Mouse (Mus musculus): ENCODE results near the gene Exoc3l4.

The Exoc3l4 gene

DNA sequence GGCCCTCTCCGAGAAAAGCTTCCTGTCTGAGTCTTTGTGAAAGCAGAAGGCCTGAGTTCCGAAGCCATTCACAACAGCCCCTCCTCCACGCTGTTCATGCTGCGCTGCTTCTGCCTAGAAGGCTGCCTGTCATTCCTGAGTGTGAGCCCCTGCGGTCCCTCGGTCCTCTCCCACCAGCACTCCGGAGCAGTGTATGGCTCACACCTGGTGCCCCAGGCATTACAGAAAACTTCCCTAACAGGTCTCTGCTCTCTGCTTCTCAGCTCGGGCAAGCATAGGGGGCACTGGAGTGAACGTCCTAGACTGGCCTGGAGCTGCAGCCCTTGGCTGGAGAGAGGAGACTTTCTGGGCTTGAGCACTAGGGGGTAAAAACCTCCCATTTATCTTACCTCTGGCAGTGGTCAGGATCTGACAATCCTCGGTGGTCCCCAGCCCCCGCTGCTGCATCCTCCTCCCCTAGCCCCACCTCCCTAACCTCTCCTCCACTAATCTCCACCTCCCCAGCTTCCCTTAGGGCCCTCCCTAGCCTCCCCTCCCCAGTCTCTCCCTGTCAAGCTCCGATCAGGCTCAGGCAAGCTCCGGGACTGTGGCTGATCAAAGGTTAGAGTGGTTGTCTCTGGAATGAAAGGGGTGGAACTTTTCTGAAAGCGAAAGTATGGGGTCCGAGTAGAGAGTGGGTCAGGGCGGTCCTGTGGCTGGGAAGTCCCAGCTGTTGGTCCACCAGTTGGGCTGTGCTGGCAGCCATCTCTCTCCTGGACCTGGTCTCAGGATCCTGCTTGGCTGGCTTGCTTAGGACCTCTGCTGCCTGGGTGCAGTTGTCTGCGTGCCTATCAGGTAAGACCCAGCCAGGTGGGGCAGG lies at the start of gene Exoc3l4:
Gene Exoc3l4 (plus strand): TSS at position 97 of the 859 bp plus-strand sequence.
- DNase-seq: peak; percentile 50

DNA sequence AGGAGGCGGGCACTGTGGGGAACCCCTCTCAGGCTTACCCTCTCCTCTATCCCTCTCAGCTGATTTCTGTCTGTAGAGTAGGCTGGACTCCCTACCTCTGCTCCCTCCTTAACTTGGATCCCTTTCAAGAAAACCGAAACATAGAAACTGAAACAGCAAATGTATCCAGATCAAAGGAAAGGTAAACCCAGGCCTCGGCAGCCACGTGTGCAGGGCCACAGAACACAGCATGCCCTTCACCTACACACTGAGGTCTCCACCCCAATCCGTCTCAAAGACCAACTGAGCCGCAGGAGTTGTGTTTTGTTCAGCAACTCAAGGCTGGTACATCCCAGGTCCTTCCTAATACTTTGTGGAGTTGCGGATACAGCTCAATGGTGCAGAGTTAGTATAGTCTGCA lies 49.8 kb upstream of the Exoc3l4 start:
- DNase-seq: no peak

DNA sequence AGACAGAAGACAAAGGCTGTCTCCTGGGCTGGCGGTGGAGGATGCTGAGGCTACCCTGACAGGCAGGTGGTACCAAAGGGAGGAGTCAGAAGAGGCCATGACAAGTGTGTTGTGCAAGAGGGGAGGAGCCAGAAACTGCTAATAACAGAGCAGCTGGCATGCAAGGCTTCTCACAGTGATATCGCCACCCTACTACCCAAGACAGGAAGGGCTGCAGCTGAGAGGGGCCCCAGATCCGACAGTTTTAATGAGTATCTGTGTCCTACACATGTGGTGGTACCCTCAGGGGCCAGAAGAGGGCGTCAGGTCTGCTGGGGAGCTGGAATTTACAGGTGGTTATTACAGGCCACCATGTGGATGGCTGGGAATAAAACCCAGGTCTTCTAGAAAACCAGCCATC lies 46.6 kb upstream of the Exoc3l4 start:
- DNase-seq: peak; percentile 54

DNA sequence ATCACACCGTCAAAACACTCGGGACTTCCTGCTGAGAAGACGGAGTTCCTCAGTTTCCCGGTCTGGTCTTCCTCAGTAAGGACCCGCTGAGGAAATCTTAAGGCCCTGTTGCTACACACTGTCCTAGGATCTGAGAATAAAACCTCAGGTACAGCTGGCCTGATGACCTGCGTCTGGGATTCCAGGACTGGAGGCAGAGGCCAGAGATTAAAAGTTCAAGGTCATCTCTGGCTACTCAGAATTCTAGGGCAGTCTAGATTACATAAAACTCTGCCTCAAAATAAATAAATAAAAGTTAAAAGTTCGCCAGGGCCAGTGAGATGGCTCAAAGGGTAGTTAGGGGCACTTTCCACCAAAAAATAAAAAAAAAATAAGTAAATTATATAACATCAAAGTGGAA lies 44.9 kb upstream of the Exoc3l4 start:
- no peak for DNase-seq

DNA sequence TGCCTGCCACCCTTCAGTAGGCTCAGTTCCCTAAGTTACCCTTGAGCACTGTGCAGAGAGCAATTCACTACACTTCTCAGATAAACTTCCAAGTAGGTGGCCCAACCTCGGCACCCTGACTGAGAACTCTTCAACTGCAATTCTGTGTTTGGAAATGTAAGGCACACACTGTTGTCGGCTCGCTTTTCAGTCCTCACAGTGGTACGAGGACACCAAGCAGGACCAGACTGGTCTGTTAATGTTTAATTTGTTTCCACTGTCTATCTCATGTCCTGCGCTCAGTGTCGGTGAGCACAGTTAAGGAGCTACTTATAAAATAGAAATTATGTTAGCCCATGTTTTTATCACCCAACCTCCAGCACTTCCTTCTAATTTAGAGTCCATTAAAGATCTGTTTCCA lies 43.4 kb upstream of the Exoc3l4 start:
- DNase-seq: no peak

DNA sequence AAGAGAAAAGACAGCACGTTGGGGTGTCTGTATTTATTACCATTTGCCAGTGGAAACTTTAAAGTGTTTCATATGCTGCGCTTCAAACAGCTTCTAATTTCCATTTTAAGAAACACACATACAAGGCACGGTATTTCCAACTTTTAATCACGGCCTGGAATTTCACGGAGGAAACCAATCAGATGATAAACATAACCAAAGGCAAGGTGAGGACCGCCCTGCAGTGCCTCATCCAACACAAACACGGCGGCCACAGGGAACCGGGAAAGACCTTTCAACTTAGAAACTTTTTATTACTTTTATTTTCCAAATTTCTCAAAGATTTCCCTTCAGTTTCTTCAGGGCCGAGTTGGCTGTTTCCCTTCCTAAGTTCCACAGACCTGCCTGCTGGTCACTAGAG lies 42.1 kb upstream of the Exoc3l4 start:
- DNase-seq: no peak

DNA sequence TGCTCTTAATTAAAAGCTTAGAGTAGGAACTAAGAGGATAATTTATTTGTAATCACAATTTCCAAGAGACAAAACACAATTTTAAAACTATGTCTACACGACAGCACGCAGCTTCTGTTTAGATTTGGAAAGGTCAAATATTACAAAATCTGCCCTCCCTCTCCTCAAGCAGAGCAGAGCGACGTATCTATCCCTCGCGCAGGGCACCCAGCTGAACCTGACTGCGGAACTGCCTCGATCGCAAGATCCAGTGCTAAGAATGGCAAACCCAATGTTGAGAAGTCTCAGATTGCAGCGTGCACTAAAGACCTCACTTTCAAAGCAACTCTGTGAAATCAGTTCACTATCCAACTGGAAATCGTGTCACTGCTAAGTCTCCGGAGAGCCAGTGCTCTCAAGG lies 41.3 kb upstream of the Exoc3l4 start:
- DNase-seq: no peak

DNA sequence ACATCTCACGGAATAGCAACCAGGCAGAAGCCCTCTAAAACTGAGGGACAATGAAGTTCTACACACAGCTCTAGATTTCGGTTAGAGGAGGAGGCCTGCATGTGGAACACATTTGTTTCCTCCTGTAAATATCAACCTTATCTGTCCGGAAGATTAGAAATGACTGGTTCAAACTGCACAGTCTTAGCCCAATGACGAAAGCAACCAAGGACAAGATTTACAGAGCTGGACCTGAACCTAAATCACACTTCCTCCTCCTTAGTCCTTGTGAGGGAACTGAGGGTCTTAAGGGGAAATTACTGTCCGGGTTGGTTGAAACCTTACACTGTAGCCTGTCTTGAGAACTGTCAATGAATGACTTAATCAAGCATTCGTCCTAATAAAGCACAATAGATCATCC lies 40.8 kb upstream of the Exoc3l4 start:
- no peak for DNase-seq

DNA sequence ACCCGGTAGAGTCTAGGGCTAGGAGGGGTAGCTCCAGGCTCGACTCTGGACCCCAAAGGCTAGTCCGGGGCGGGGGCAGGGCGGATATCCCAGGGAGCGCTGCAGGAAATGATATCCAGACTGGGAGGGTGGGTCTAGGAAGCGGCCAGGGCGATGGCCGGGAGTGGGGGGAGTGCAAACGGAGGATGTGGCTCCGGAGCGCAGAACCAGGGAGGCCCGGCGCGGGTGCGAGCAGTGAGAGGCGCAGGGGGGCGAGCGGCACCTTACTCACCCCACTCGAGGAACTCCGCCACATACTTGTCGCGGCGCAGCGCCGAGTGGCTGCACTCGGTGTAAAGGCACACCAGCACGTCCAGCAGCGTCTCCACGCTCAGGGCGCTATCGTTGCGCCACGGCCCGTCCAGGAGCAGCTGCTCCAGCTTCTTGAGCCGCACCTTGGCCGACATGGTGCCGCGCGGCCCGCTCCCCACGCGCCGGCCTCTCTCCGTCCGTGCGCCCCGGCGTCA lies 39.9 kb upstream of the Exoc3l4 start:
- peak; percentile 58 for DNase-seq

DNA sequence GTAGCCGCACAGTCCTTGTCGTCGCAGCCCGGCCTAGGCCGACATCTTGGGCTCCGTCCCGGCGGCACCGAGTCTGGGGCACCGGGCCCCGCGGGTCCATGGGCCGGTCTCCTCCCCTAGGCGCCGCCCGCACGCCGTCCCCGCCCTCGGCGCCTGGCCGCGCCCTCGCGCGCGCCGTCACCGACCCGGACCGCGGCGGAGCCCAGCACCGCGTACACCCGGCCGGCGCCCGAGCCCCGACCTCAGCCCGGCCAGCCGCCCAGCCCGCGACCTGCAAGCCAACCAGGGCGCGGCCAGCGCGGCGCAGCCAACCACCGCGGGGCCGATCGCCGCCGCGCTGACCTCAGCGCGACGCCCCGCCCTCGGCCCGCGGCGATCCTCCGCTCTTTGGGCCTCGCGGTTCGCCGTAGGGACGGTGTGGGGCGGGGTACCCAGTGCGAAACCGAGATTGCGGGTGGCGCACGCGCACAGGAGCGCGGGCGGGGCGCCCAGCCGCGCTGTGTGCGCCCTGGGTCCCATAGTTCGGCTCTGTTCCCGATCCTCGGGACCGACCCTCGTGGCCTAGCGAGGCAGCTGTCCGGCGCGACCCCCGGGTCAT lies 39.3 kb upstream of the Exoc3l4 start, which contains the start of gene Cdc42bpb:
Gene Cdc42bpb (minus strand): TSS at position 343 of the 598 bp plus-strand sequence.
- peak; percentile 81 for DNase-seq

DNA sequence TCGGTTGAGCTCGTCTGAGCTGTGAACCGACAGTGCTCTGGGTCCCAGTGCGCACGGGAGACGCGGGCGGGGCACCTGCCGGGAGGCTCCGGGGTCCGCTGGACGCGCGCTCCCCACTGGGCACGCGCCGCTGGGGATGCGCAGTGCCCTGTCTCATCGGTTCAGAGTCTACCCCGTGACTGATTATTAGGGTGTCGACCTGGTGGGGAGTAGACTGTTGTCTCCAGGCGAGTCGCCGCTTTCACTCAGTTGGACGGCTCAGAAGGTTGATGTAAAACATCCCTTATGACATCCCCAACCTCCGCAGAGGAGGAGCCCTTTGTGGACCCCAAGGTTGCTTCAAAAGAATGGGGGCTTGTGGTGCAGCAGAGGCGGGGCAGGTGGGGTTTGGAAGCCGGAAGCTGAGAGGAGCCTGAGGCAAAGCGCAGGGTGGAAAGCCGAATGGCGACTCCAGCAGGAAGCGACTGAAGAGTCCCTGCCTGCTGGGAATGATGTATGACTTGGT lies 38.8 kb upstream of the Exoc3l4 start:
- peak; percentile 18 for DNase-seq

DNA sequence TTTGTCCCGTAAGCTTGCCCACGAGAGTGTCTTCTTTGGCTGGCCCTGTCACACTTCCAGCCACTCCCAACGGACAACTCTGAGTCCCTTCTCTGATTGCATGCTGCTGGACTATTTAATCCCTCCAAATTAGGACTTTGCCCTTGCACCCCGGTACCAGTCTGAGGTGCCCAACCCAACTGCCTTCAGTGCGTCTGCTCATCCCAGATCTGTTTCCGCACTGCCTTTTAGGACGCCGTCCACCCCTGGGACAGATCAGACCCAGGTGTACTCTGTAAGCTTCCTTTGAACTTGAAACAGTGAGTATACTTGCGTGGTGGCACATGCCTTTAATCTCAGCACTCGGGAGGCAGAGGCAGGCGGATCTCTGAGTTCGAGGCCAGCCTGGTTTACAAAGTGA lies 38.0 kb upstream of the Exoc3l4 start:
- no peak for DNase-seq

DNA sequence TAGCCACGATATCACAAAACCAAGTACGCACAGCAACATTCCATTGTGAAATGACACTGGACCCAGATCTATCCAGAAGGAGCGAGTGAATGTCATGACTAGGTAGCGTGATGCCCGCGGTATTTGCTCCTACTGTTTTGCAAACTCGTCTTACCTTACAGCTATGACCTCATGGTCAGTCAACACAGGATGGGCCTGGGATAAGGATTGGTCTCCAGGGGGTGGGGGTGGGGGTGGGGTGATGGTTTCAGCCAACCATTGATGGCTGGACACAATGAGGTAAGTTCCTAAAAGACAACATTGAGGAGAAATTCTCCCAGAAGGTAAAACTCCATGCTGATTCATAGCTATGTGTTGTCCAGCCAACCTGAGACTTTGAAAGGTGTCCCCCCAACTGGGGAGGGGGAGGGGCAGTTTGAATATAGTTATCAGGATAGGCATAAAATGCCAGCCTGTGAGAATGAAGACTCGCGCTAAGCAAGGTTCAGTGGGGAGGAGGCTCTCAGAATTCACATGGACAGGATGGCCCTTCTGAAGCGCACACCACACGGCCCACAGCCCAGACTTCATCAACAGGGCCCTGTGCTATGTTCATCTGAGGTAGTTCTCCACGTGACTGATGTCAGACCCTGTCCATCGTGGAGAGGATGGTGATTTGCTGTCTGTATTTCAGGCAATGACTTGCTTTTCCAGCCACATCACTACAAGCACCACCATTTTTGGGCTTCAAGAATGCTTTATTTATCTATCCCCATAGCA lies 30.8 kb upstream of the Exoc3l4 start:
- no peak for DNase-seq

DNA sequence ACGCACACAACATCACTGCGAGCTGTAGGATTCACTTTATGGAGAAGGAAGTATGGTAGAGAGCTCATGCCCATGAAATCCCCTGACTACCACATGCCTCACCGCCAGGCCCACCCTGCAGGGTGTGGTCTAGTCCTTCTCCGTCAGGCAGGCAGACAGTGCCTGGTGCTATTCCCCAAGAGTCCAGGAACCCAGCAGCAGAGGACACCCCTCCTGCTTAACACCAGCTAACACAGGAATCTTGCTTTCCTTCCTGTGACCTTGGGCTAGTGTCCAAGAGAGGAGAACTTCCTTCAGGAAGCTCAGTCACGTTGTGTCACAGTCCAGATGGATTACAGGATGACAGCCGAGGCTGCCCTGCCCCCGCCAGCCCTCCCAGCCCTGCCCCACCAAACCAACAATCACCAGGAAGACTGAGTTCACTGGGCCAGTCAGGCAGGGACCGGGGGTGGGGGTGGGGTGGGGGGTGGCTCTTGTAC lies 30.1 kb upstream of the Exoc3l4 start:
- peak; percentile 25 for DNase-seq

DNA sequence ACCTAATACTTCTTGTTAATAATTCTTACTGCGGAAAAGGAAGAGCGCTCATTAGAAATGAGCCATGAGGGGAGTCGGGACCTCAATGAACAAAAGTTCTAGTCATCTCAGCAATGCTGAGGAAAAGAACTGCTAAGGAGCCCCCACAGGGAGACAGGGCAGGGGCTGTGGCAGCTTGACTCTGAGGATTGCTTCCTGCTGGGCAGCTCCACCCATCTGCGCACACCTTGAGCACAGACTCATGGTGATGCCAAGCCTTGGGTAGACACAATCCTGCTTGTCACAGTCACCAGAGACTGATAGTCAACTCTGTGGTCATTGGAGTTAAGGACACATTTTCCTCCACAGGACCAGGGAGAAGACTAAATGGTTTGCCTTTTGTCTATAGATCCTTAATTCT lies 29.7 kb upstream of the Exoc3l4 start:
- DNase-seq: no peak

DNA sequence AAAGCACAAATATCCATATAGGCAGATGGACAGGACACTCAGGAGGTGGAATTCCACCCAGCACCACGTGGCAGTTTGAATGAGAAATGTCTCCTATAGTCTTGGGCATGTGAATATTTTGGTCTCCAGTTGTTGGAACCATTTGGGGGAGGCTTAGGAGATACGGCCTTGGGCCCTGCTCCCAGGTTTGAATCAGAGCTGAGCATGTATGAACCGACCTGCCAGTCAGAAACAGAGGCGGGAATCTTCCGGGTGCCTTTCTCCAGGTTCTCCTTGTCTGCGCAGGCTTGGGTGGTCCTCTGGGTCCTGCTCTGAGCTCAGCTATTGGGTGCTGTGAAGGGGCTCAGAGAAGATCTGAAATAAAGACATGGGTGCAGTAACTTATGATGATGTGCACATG lies 22.8 kb upstream of the Exoc3l4 start:
- DNase-seq: no peak

DNA sequence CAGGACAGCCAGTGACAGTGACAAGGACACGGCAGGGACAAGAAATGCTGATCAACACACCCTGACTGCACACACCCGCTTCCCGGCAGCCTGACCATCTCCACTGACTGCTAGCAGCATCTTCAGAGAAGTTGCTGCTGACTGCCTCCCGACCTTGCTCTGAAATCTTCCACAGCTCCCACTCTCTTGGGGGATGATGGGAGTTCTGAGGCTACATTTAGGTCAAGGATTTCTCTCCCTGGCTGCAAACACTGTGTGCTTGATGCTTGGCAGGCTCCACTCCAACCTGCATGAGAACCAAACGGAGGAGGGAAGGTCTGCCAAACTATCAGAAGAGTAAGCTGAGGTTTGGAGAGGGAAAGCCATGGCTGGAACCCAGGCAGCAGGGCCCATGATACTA lies 19.8 kb upstream of the Exoc3l4 start:
- DNase-seq: no peak

DNA sequence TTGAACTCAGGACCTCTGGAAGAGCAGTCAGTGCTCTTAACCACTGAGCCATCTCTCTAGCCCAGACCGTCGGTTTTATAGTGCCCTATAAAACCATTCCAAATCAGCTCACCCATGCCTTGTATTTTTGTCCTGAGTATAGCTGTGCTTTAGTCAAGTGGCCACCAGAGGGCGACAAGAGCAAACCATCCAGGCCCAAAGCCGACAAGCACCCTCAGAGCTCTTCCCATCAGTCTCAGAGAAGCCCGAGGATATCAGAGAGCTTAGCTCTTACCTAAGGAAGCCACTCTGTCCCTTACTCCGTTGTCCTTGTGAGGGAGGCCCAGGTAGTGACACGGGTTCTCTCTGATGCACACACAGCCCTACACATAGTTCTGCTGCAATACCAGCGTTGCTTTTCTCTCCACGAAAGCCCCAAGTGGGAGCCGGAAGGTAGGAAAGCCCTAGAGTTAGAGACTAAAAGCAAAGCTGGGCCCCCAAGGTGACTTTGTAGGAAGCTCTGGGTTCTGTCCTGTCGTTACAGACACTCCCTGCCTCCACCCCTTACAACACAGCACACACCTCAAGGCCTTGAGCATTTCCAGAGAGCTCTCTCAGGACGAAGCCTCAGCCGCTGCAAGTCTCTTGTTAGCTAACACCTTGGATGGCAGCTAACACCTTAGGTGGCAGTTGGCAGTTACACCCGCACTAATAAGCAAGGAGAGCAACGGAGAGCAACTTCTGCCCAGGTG lies 15.2 kb upstream of the Exoc3l4 start:
- DNase-seq: peak; percentile 76

DNA sequence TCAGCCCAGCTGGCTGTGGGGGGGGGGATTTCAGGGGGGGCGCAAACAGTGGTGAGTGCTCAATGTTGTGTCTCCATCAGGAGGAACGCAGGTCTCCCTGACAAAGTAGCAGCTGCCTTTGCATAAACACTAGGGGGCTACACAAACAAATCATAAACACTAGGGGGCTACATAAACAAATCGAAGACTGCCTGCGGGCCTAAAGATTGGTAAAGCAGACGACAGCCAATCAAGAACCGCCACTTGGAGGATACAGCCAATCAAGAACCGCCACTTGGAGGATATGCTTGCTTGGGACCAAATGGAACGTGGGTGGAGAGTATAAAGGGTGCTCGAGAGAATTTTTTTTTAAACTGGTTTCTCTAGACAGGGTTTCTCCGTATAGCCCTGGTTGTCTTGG lies 11.9 kb upstream of the Exoc3l4 start:
- DNase-seq: no peak

DNA sequence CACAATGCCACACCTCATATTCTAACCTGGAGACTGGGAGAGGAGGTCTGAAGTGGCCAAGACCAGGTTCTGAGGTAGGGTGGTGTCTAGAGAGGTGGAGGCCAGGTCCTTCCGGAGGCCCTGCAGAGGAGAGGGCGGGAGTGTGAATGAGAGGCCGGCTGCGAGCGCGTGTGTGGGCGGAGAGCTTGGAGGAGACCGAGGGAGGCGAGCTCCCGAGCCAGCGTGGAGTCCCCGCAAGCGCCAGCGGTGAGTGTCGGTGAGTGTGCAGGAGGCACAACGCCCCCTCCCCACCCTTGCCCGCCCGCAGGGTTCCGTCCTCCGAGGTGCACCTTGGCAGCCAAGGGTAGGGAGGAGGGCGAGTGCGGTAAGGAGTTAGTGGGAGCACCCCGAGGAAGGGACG lies 10.2 kb upstream of the Exoc3l4 start, which contains the start of gene Lbhd2:
Gene Lbhd2 (plus strand): TSS at position 188 of the 400 bp plus-strand sequence.
- no peak for DNase-seq

DNA sequence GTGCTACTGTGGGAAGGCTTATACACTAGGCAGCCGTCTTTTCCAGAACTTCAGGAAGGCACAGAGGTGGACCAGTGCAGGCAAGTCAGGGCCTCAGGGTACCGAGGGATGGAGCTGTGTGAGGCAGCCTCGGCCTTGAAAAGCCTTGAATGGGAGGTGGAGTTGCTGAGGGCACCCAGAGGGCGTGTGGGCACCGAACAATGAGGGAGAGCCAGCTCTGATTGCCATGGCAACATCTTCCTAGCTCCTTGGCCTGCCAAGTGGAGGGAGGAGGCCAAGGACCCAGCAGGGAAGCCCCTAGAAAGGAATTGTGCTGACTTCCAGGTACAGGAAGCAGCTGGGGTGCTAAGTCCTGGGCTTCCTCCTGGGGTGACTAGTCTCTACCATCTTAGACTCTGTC lies 7.2 kb upstream of the Exoc3l4 start:
- DNase-seq: no peak

DNA sequence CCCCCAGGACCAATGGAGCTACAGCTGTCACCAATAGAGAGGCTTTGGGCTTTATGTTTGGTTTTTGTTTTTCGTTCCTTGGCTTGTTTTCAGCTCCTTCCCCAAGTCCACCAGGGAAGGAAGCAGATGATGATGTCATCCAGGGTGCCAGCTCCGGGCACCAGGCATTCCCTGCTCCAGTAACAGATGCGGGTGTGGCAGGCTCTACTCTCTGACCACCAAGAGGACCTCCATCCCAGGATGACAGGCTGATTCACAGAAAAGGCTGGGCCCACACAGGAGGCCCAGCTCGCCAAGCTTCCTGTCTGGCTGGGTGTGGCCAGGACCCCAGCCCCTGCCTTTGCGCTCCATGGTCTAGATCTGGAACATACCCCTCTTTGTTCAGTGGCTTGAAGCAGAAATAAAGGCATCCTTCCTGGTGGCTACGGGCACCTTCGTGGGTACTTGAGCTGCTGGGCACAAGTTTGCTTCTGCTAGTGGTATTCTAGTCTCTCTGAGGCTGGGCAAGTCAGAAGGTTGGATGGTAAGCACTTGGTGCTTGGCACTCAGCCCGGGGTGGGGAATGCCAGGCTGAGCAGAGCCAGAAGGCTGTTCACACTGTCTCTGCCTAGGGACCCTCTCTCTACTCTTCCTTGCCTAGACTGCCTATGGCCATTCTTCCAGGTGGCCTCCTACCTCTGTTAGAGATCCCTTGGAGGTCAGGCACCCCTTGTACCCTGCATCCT lies 5.0 kb upstream of the Exoc3l4 start:
- no peak for DNase-seq
